Mouse (Mus musculus) liver, embryonic 13.5 days (tissue): ENCODE measurements around the gene Hes2. TPM values are rescaled to one million over a fixed set of nuclear protein-coding genes. Genes with fewer than 3 reads are reported as not detected.

Experiments used
- ATAC-seq: fragments of 200-750 bp; cut with Nextera tagmentation; 2 replicates; pipeline ENCODE4 v1.8.0; 2017; ENCODE audit warnings: low read depth, mild to moderate bottlenecking, moderate number of reproducible peaks, moderate library complexity
- DNase-seq: peaks from one replicate; pipeline ENCODE4 v3.0.0; 2022
- H3K27ac ChIP-seq: fragments of 300-500 bp; sonication (generic); 2 replicates; pipeline ENCODE4 v1.5.1; 2015; ENCODE audit warnings: moderate library complexity, mild to moderate bottlenecking, inconsistent platforms
- H3K27me3 ChIP-seq: fragments of 300-500 bp; sonication (generic); 2 replicates; pipeline ENCODE4 v1.6.1; 2015; ENCODE audit warnings: mild to moderate bottlenecking, inconsistent platforms
- H3K36me3 ChIP-seq: fragments of 300-500 bp; sonication (generic); 2 replicates; pipeline ENCODE4 v1.6.1; 2015; ENCODE audit warnings: mild to moderate bottlenecking, inconsistent platforms
- H3K4me1 ChIP-seq: fragments of 300-500 bp; sonication (generic); replicated peaks from 2 replicates; pipeline ENCODE4 v1.6.1; 2015; ENCODE audit warnings: inconsistent platforms
- H3K4me2 ChIP-seq: fragments of 300-500 bp; sonication (generic); 2 replicates; pipeline ENCODE4 v1.6.1; 2015; ENCODE audit warnings: inconsistent platforms, mild to moderate bottlenecking, moderate library complexity
- H3K4me3 ChIP-seq: fragments of 300-500 bp; sonication (generic); replicated peaks from 2 replicates; pipeline ENCODE4 v1.5.1; 2015; ENCODE audit warnings: mild to moderate bottlenecking, inconsistent platforms
- H3K9ac ChIP-seq: fragments of 300-500 bp; sonication (generic); 2 replicates; pipeline ENCODE4 v1.6.1; 2015; ENCODE audit warnings: mild to moderate bottlenecking, inconsistent platforms
- H3K9me3 ChIP-seq: fragments of 300-500 bp; sonication (generic); replicated peaks from 2 replicates; pipeline ENCODE4 v1.6.1; 2016; ENCODE audit warnings: inconsistent platforms
- WGBS: fragments of 180-500 bp; shearing (Covaris S2); methylation state at CpG from one replicate; pipeline ENCODE4 v1.1.7; 2015; ENCODE audit not compliant: insufficient replicate concordance; 5-methylcytosine and 5-hydroxymethylcytosine counted together
- polyA plus RNA-seq: library from polyadenylated mRNA; unstranded; fragments of >200 nt; fragmentation: Nextera tagmentation; extraction: Ambion mirVana; gene quantifications from 2 replicates; pipeline ENCODE4 v1.2.1, GENCODE M21; 2015

Gene Hes2
- polyA plus RNA-seq, 1 experiment from 2014 or later: not detected

DNA sequence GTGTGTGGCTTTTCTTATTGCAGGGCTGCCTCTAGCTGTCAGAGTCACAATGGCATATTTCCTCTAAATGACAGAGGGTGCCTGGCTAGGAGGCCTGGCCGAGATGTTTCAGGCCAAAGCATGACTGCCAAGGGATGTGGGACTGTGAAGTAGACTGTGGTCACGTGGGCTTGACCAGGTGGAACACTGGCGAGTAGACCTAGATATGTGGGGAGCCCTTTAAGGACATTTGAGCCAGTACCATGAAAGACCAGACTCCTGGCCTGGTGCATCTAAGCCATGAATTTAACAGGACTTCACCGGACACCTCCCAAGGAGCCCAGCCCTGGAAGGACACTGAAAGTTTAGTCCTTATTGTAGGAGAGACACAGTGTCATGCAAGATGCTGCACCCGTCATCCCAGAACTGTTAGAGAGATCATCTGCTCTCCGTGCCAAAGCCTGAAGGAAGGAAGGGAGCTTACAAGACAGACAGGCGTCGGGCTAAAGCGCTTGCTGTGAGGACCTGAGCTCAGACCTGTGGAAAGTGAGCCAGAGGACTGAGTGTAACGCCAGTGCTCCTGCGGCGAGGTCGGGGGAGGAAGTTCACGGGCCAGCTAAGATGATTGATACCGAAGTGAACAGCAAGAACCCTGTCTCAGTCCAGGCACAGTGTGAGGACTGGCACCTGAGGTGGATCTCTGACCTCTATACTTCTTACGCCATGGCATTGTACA lies 21.4 kb downstream of the Hes2 start:
- ATAC-seq: no peak
- Histone ChIP-seq H3K36me3 (no peaks in the 10 kb centered on the region), H3K27ac (no peak overlapping the region), H3K9ac (no peak overlapping the region), H3K4me2 (no peak overlapping the region), H3K9me3 (no peaks in the 10 kb centered on the region), H3K4me1 (peaks cover 49% of the 10 kb centered on the region), H3K4me3 (no peak overlapping the region), H3K27me3 (peaks cover 13% of the 10 kb centered on the region)
- no peak for DNase-seq
- 64% methylated on average over 16 of the region's 16 CpGs for WGBS

DNA sequence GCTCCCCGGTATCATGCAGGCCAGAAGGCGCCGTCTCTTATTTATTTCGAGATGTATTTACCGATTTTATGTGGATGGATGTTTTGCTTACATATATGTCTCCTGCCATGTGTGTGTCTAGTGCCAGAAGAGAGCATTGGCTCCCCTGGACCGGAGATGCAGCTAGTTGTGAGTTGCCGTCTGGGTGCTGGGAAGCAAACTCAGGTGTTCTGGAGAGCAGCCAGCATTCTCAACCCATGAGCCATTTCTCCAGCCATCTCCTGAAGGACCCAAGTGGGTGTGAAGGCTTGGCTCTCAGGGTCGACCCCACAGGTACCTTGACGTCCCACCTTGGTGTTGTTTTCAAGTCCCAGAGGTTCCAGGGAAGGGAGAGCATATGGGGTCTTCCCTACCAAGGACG lies 23.5 kb downstream of the Hes2 start:
- Histone ChIP-seq H3K4me1 (peaks cover 63% of the 10 kb centered on the region), H3K27me3 (peaks cover 13% of the 10 kb centered on the region), H3K4me3 (no peak overlapping the region), H3K27ac (no peak overlapping the region), H3K36me3 (no peaks in the 10 kb centered on the region), H3K4me2 (no peak overlapping the region), H3K9ac (no peak overlapping the region), H3K9me3 (no peaks in the 10 kb centered on the region)
- 74% methylated on average over 10 of the region's 10 CpGs for WGBS
- DNase-seq (no peak), ATAC-seq (no peak)

GRCm38 (mm10) chr4:152184353-152185035 lies 25.8 kb downstream of the Hes2 start:
- no peaks in the 10 kb centered on the region for H3K36me3 ChIP-seq
- WGBS: 62% methylated on average over 7 of the region's 7 CpGs
- H3K4me3 ChIP-seq: no peak overlapping the region
- no peak overlapping the region for H3K27ac ChIP-seq
- H3K9me3 ChIP-seq: no peaks in the 10 kb centered on the region
- ATAC-seq: no peak
- H3K9ac ChIP-seq: no peak overlapping the region
- peaks cover 54% of the 10 kb centered on the region for H3K4me1 ChIP-seq
- peaks cover under 1% of the 10 kb centered on the region; the same call in 1 of the 2 replicates for H3K27me3 ChIP-seq
- DNase-seq: no peak
- no peak overlapping the region for H3K4me2 ChIP-seq

GRCm38 (mm10) chr4:152185137-152185509 lies 26.5 kb downstream of the Hes2 start:
- WGBS: 8% methylated on average over 3 of the region's 3 CpGs
- no peaks in the 10 kb centered on the region for H3K36me3 ChIP-seq
- ATAC-seq: peak; percentile 72
- no peaks in the 10 kb centered on the region for H3K27me3 ChIP-seq
- DNase-seq: peak; percentile 52
- no peak overlapping the region for H3K9ac ChIP-seq
- no peaks in the 10 kb centered on the region for H3K9me3 ChIP-seq
- peak overlapping the region; percentile 23; the same call in 1 of the 2 replicates for H3K4me3 ChIP-seq
- H3K27ac ChIP-seq: peak overlapping the region; percentile 79
- H3K4me2 ChIP-seq: peak overlapping the region; percentile 44
- peaks cover 54% of the 10 kb centered on the region for H3K4me1 ChIP-seq

- peak overlapping the region; percentile 42 for H3K9ac ChIP-seq
- H3K4me1 ChIP-seq: peaks cover 54% of the 10 kb centered on the region
- H3K4me3 ChIP-seq: peak overlapping the region; percentile 23
- ATAC-seq (peak; percentile 35), DNase-seq (no peak)
- peak overlapping the region; percentile 79 for H3K27ac ChIP-seq
- no peaks in the 10 kb centered on the region for H3K9me3 ChIP-seq
- WGBS: 5% methylated on average over 19 of the region's 19 CpGs
- no peaks in the 10 kb centered on the region for H3K27me3 ChIP-seq
- H3K36me3 ChIP-seq: no peaks in the 10 kb centered on the region
- peak overlapping the region; percentile 44 for H3K4me2 ChIP-seq
Observed at GRCm38 (mm10) chr4:152185510-152186204, 27.0 kb downstream of the Hes2 start.

GRCm38 (mm10) chr4:152186205-152187082 lies 27.8 kb downstream of the Hes2 start:
- DNase-seq (no peak), ATAC-seq (no peak)

DNA sequence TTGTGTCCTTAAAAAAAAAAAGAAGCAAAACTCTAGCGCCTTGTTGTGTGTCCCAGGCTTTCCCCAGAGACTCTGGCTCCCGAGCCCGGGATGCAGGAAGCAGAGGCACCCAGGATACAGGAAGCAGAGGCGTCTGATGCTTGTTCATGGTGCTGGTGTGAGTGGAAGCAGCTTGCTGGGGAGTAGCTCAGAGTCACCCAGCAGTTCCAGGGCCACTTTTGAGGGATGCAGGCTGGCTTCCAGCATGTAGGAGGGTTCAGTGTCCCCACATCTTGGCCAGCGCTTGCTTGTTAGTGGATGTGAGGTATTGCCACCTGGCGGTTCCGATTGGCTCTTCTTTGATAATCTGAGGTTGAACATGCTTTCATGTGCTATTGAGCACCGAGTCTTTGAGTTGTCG lies 28.5 kb downstream of the Hes2 start:
- WGBS: 67% methylated on average over 9 of the region's 9 CpGs
- H3K9me3 ChIP-seq: no peaks in the 10 kb centered on the region
- peak overlapping the region; percentile 19; the same call in 1 of the 2 replicates for H3K4me2 ChIP-seq
- no peak overlapping the region for H3K9ac ChIP-seq
- no peak for DNase-seq
- no peak for ATAC-seq
- H3K36me3 ChIP-seq: no peaks in the 10 kb centered on the region
- 0 out of 2 replicates have a peak overlapping the region, but pooled peaks have one; percentile 23 for H3K27ac ChIP-seq
- H3K4me3 ChIP-seq: no peak overlapping the region
- H3K4me1 ChIP-seq: peaks cover 59% of the 10 kb centered on the region
- H3K27me3 ChIP-seq: no peaks in the 10 kb centered on the region

More at GRCm38 (mm10) chr4:152186205-152187082, 27.8 kb downstream of the Hes2 start:
- Histone ChIP-seq H3K4me2 (peak overlapping the region; percentile 44), H3K36me3 (no peaks in the 10 kb centered on the region), H3K27ac (peak overlapping the region; percentile 79), H3K4me3 (peak overlapping the region; percentile 23), H3K4me1 (peaks cover 58% of the 10 kb centered on the region), H3K9ac (peak overlapping the region; percentile 42), H3K9me3 (no peaks in the 10 kb centered on the region), H3K27me3 (no peaks in the 10 kb centered on the region)
- 22% methylated on average over 14 of the region's 14 CpGs for WGBS

GRCm38 (mm10) chr4:152188651-152189050 lies 30.0 kb downstream of the Hes2 start:
- H3K4me2 ChIP-seq: no peak overlapping the region
- peaks cover 67% of the 10 kb centered on the region for H3K4me1 ChIP-seq
- H3K9me3 ChIP-seq: no peaks in the 10 kb centered on the region
- no peak overlapping the region for H3K4me3 ChIP-seq
- WGBS: 72% methylated on average over 2 of the region's 2 CpGs
- no peak for ATAC-seq
- H3K27me3 ChIP-seq: no peaks in the 10 kb centered on the region
- H3K9ac ChIP-seq: no peak overlapping the region
- DNase-seq: no peak
- H3K27ac ChIP-seq: no peak overlapping the region
- H3K36me3 ChIP-seq: no peaks in the 10 kb centered on the region

DNA sequence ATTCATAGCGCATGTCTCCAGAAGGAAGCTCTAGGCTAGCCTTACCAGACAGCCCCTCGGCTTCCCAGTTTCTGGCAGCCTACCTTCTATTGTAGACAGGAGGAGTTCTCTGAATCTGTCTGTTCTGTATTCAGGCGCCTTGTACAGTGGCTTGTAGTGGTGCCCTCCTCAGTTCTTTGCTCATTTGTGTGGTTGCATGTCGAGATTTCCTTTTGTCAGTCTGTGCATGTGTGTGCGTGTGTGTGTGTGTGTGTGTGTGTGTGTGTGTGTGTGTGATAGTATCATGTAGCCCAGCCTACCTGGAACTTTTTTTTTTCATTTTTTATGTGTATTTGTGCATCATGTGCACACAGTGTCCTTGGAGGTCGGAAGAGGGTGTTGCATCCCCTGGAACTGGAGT lies 30.4 kb downstream of the Hes2 start:
- ATAC-seq: no peak
- H3K27ac ChIP-seq: no peak overlapping the region
- no peak overlapping the region for H3K4me2 ChIP-seq
- no peak overlapping the region for H3K9ac ChIP-seq
- DNase-seq: no peak
- no peak overlapping the region for H3K4me3 ChIP-seq
- no peaks in the 10 kb centered on the region for H3K36me3 ChIP-seq
- no peaks in the 10 kb centered on the region for H3K9me3 ChIP-seq
- WGBS: 62% methylated on average over 6 of the region's 6 CpGs
- no peaks in the 10 kb centered on the region for H3K27me3 ChIP-seq
- H3K4me1 ChIP-seq: peaks cover 69% of the 10 kb centered on the region

GRCm38 (mm10) chr4:152189691-152190090 lies 31.0 kb downstream of the Hes2 start:
- Histone ChIP-seq H3K9me3 (no peaks in the 10 kb centered on the region), H3K9ac (peak overlapping the region; percentile 10; the same call in 1 of the 2 replicates), H3K4me3 (no peak overlapping the region), H3K36me3 (no peaks in the 10 kb centered on the region), H3K4me1 (peaks cover 71% of the 10 kb centered on the region), H3K27ac (peak overlapping the region; percentile 19; the same call in 1 of the 2 replicates), H3K27me3 (no peaks in the 10 kb centered on the region), H3K4me2 (no peak overlapping the region)
- ATAC-seq: no peak
- 61% methylated on average over 4 of the region's 4 CpGs for WGBS
- DNase-seq: no peak
